Mouse (Mus musculus) intestine, postnatal 0 days (tissue): ENCODE measurements at regions not wholly inside any gene's neighbourhood (a gene's known extent, or its start where the extent isn't known, plus 50 kb on each side); places are given as distances from the start of the nearest gene placed in this dataset.

Source experiments
- ATAC-seq: fragments of 200-750 bp; cut with Nextera tagmentation; 2 replicates; pipeline ENCODE4 v1.8.0; 2017; ENCODE audit warnings: mild to moderate bottlenecking, moderate TSS enrichment, moderate library complexity
- H3K27ac ChIP-seq: fragments of 300-500 bp; sonication (generic); 2 replicates; pipeline ENCODE4 v1.5.1; 2014; ENCODE audit warnings: mild to moderate bottlenecking, low read depth, low read length, moderate library complexity
- H3K27me3 ChIP-seq: fragments of 300-500 bp; sonication (generic); replicated peaks from 2 replicates; pipeline ENCODE4 v1.6.1; 2014; ENCODE audit warnings: low read length, mixed read lengths; ENCODE audit not compliant: control insufficient read depth, insufficient read depth
- H3K36me3 ChIP-seq: fragments of 300-500 bp; sonication (generic); 2 replicates; pipeline ENCODE4 v1.6.1; 2014; ENCODE audit warnings: mild to moderate bottlenecking, moderate library complexity; ENCODE audit not compliant: control insufficient read depth, insufficient read depth
- H3K4me1 ChIP-seq: fragments of 300-500 bp; sonication (generic); replicated peaks from 2 replicates; pipeline ENCODE4 v1.6.1; 2014; ENCODE audit warnings: antibody characterized with exemption, low read length, mixed read lengths; ENCODE audit not compliant: control insufficient read depth, insufficient read depth
- H3K4me2 ChIP-seq: fragments of 300-500 bp; sonication (generic); replicated peaks from 2 replicates; pipeline ENCODE4 v1.6.1; 2014; ENCODE audit warnings: low read depth, mild to moderate bottlenecking, moderate library complexity
- H3K4me3 ChIP-seq: fragments of 300-500 bp; sonication (generic); 2 replicates; pipeline ENCODE4 v1.5.1; 2014; ENCODE audit warnings: low read depth, low read length
- H3K9ac ChIP-seq: fragments of 300-500 bp; sonication (generic); 2 replicates; pipeline ENCODE4 v1.6.1; 2014; ENCODE audit warnings: mild to moderate bottlenecking, low read depth, low read length
- H3K9me3 ChIP-seq: fragments of 300-500 bp; sonication (generic); 2 replicates; pipeline ENCODE4 v1.6.1; 2016; ENCODE audit warnings: mixed run types; ENCODE audit not compliant: control insufficient read depth
- CTCF ChIP-seq: sonication (generic); IDR thresholded peaks from 2 replicates; pipeline ENCODE4 v1.5.1; 2016; ENCODE audit warnings: low read depth, mild to moderate bottlenecking, control low read depth, antibody characterized with exemption, moderate library complexity
- WGBS: fragments of 180-500 bp; shearing (Covaris S2); extraction: QIAGEN DNeasy Blood & Tissue Kit; methylation state at CpG from one replicate; pipeline ENCODE4 v1.1.7; 2014; 5-methylcytosine and 5-hydroxymethylcytosine counted together

DNA sequence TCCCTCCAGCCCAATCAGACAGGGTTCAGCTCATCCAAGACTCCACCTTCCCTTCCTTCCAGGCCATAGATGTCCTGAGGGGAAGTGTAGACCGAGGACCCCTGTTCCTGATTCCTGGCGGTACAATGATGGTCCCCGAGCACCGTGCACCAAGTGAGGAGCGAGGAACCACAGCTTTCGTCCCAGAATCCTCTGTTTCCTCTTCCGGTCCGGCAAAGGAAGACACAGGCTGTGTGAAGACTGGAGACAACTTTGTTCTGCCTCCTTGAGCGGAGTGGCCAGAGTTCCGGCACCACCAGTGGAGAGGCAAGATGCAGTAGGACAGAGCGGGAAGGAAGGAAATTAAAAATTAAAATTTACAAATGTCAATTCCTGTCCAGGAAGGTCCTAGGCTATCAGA, 305.0 kb upstream of the Fam19a5 start:
- TF ChIP-seq CTCF, result no peak
- H3K9me3 ChIP-seq, result no peaks in the 10 kb centered on the region

DNA sequence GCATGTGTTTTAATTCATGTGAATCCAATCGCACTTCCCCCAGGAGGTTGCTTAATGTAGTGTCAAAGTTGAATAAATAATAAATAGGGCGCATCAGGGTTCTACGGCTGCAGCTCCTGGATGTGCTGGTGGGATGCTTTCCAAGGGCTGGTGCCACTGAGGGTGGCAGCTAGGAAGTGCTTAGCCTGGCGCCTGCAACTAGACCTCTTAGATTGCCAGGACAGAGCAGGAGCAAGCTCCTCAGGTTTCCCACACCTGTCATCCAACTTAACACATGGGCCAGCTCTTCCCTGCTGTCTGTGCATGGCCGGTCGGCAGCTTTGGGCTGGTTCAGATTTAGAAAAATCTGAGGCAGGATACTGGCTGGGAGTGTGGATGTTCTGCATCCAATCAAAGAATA, 282.6 kb upstream of the Fam19a5 start:
- WGBS, result 82% methylated on average over 6 of the region's 6 CpGs
- H3K27ac ChIP-seq, result no peak overlapping the region
- H3K27me3 ChIP-seq, result no peaks in the 10 kb centered on the region
- no peaks in the 10 kb centered on the region for H3K4me1 ChIP-seq
- no peak overlapping the region for H3K4me2 ChIP-seq
- no peaks in the 10 kb centered on the region for H3K9me3 ChIP-seq
- H3K4me3 ChIP-seq, result no peak overlapping the region
- TF ChIP-seq CTCF, result no peak
- no peak overlapping the region for H3K9ac ChIP-seq
- ATAC-seq, result no peak
- H3K36me3 ChIP-seq, result no peaks in the 10 kb centered on the region

More for the DNA sequence above, 305.0 kb upstream of the Fam19a5 start:
- ATAC-seq, result no peak
- Histone ChIP-seq H3K4me1 (no peaks in the 10 kb centered on the region), H3K4me3 (no peak overlapping the region), H3K9ac (no peak overlapping the region), H3K36me3 (no peaks in the 10 kb centered on the region), H3K27ac (no peak overlapping the region), H3K27me3 (no peaks in the 10 kb centered on the region), H3K4me2 (no peak overlapping the region)
- WGBS, result 92% methylated on average over 11 of the region's 11 CpGs

DNA sequence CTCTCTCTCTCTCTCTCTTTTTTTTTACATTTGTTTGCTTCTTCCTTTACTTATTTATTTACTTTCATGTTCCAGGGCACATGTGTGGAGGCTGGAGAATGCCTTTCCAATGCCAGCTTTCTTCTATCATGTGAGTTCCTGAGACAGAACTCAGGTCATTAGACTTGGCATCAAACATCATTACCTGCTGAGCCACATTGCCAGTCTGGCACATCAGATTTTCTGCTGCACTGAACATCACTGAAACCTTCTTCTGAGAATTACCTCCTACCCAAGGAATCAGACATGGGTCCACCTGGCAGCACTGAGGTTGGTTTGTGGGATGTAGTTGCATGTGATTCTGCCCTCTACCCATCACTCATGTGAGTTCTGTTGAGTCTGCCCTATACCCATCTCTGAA, 279.2 kb upstream of the Fam19a5 start:
- Histone ChIP-seq H3K4me2 (no peak overlapping the region), H3K27me3 (no peaks in the 10 kb centered on the region), H3K9me3 (no peaks in the 10 kb centered on the region), H3K36me3 (no peaks in the 10 kb centered on the region), H3K4me1 (no peaks in the 10 kb centered on the region), H3K27ac (no peak overlapping the region), H3K4me3 (no peak overlapping the region), H3K9ac (no peak overlapping the region)
- ATAC-seq, result no peak
- TF ChIP-seq CTCF, result no peak

DNA sequence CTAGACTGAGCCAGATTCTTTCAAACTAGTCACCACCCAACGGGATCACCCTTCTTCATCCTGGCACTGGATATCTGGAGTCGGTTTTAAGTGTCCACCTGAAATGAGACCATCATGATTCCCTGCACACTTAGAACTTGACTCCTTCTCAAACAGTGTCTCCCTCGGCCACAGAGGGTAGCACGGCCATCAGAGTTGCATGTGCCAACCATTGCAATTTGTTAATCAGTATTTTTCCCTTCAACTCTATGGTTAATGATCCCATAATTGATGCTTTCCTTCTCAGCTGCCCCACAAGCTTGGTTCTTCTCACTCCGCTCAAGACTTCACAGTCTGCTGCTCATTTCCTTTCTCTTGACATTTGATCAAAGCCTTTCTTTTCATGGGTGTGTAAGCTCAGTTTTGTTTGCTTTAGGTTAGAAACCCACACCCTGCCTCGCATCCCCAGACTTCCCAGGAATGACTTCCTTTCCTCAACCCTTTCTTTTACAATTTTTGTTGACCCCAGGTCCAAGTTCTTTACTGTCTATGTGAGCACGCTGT, 253.0 kb upstream of the Fam19a5 start:
- no peak overlapping the region for H3K4me2 ChIP-seq
- H3K36me3 ChIP-seq, result no peaks in the 10 kb centered on the region
- H3K9me3 ChIP-seq, result no peaks in the 10 kb centered on the region
- no peaks in the 10 kb centered on the region for H3K4me1 ChIP-seq
- WGBS, result 72% methylated on average over 7 of the region's 7 CpGs
- TF ChIP-seq CTCF, result no peak
- H3K27ac ChIP-seq, result no peak overlapping the region
- H3K9ac ChIP-seq, result no peak overlapping the region
- no peaks in the 10 kb centered on the region for H3K27me3 ChIP-seq
- H3K4me3 ChIP-seq, result no peak overlapping the region
- no peak for ATAC-seq

DNA sequence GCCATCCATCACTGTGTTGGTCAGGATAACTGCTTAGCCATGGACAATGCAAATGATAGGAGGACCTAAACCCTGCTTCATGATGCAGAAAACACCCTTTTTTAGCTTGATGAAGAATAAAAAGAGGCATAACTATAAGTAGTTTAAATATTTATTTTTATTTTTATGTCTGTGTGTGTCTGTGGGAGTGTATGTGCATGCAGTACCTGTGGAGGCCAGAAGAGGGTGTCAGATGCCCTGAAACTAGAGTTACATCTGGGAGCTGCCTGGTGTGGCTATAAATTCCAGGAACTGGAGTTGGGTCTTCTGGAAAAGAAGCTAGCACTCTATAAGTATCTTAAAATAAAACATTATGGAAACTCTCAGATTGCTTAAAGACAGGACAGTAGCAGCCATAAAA, 224.2 kb upstream of the Fam19a5 start:
- Histone ChIP-seq H3K9me3 (no peaks in the 10 kb centered on the region), H3K36me3 (no peaks in the 10 kb centered on the region), H3K4me2 (no peak overlapping the region), H3K4me1 (no peaks in the 10 kb centered on the region), H3K4me3 (no peak overlapping the region), H3K27ac (no peak overlapping the region), H3K9ac (no peak overlapping the region), H3K27me3 (no peaks in the 10 kb centered on the region)
- peak; percentile 9; the same call in 1 of the 2 replicates for TF ChIP-seq CTCF
- no peak for ATAC-seq

DNA sequence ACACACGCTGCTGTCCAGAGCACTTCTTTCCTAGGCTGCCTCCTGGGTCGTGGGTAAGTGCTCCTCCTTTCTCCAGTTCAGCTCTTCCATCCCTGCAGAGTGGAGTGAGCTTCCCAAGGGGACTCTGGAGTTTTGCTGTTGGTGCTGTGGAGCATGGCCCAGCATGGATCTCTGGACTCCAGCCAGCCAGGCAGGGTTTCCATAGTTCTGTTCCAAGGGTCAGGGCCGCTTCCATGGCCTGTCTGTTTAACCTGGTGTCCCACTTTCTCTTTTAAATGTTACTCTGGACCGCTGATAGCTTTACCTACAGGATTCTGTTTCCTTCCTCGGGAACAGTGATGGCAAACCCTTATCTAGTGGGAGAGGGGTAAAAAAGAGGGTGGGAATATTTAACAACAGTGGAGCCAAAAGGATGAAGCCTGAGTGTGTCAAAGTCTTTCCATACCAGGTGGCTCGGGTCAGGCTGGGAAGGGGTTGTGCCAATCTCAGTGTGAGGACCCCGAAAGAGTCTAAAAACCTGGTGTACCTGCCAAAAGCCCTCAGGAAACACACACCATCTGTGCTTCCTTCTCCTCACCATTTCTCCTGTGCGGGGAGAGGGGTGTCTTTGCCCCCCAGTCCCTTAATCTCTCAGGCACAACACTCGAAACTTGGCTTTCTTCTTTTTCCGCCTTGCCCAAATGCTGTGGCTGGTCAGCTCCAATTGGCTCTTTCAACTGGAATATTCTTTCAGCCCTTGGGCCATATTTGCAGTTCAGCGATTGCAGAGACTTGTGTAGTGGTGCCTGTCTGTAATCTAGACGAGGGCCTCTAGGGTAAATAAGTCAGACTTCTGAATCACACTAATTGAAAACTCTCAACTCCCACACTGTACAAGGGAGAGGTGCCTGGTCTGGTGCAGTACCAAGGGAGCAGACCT, 222.8 kb upstream of the Fam19a5 start:
- Histone ChIP-seq H3K27ac (no peak overlapping the region), H3K4me3 (no peak overlapping the region), H3K4me2 (no peak overlapping the region), H3K36me3 (no peaks in the 10 kb centered on the region), H3K4me1 (no peaks in the 10 kb centered on the region), H3K27me3 (no peaks in the 10 kb centered on the region), H3K9ac (no peak overlapping the region), H3K9me3 (no peaks in the 10 kb centered on the region)
- TF ChIP-seq CTCF, result no peak
- WGBS, result 69% methylated on average over 12 of the region's 12 CpGs
- no peak for ATAC-seq
